Mouse (Mus musculus) MEL (cell line): ENCODE data around the gene Rflnb.

ENCODE experiments used
- E2F4 ChIP-seq: IDR thresholded peaks from 2 replicates; pipeline ENCODE4 v1.6.1; 2011; ENCODE audit warnings: low read depth, low read length, improper control_type of control experiment, borderline replicate concordance
- GATA1 ChIP-seq: IDR thresholded peaks from 2 replicates; pipeline ENCODE4 v1.6.1; 2011; ENCODE audit warnings: low read depth, low read length, improper control_type of control experiment
- HCFC1 ChIP-seq: IDR thresholded peaks from 2 replicates; pipeline ENCODE4 v1.6.1; 2012; ENCODE audit warnings: low read depth, mild to moderate bottlenecking, inconsistent platforms, low read length, improper control_type of control experiment, moderate library complexity

GRCm38 (mm10) chr11:76001237-76001878 is 26.2 kb downstream of the Rflnb start:
- TF ChIP-seq E2F4: no peak
- TF ChIP-seq GATA1: no peak
- no peak for TF ChIP-seq HCFC1
